Mouse (Mus musculus) intestine, postnatal 0 days (tissue): Measurements from ENCODE around the gene Gm6370. TPM values are rescaled to one million over a fixed set of nuclear protein-coding genes. Genes with fewer than 3 reads are reported as not detected.
"Not testable (repeated sequence)": the region's sequence is repeated elsewhere in the genome, so short reads cannot be mapped to it uniquely, and the experiment has no call there.

Source experiments
- ATAC-seq: fragments of 200-750 bp; cut with Nextera tagmentation; 2 replicates; pipeline ENCODE4 v1.8.0; 2017; ENCODE audit warnings: mild to moderate bottlenecking, moderate TSS enrichment, moderate library complexity
- H3K27ac ChIP-seq: fragments of 300-500 bp; sonication (generic); 2 replicates; pipeline ENCODE4 v1.5.1; 2014; ENCODE audit warnings: mild to moderate bottlenecking, low read depth, low read length, moderate library complexity
- H3K27me3 ChIP-seq: fragments of 300-500 bp; sonication (generic); replicated peaks from 2 replicates; pipeline ENCODE4 v1.6.1; 2014; ENCODE audit warnings: low read length, mixed read lengths; ENCODE audit not compliant: control insufficient read depth, insufficient read depth
- H3K36me3 ChIP-seq: fragments of 300-500 bp; sonication (generic); 2 replicates; pipeline ENCODE4 v1.6.1; 2014; ENCODE audit warnings: mild to moderate bottlenecking, moderate library complexity; ENCODE audit not compliant: control insufficient read depth, insufficient read depth
- H3K4me1 ChIP-seq: fragments of 300-500 bp; sonication (generic); replicated peaks from 2 replicates; pipeline ENCODE4 v1.6.1; 2014; ENCODE audit warnings: antibody characterized with exemption, low read length, mixed read lengths; ENCODE audit not compliant: control insufficient read depth, insufficient read depth
- H3K4me2 ChIP-seq: fragments of 300-500 bp; sonication (generic); replicated peaks from 2 replicates; pipeline ENCODE4 v1.6.1; 2014; ENCODE audit warnings: low read depth, mild to moderate bottlenecking, moderate library complexity
- H3K4me3 ChIP-seq: fragments of 300-500 bp; sonication (generic); 2 replicates; pipeline ENCODE4 v1.5.1; 2014; ENCODE audit warnings: low read depth, low read length
- H3K9ac ChIP-seq: fragments of 300-500 bp; sonication (generic); 2 replicates; pipeline ENCODE4 v1.6.1; 2014; ENCODE audit warnings: mild to moderate bottlenecking, low read depth, low read length
- H3K9me3 ChIP-seq: fragments of 300-500 bp; sonication (generic); 2 replicates; pipeline ENCODE4 v1.6.1; 2016; ENCODE audit warnings: mixed run types; ENCODE audit not compliant: control insufficient read depth
- CTCF ChIP-seq: sonication (generic); IDR thresholded peaks from 2 replicates; pipeline ENCODE4 v1.5.1; 2016; ENCODE audit warnings: low read depth, mild to moderate bottlenecking, control low read depth, antibody characterized with exemption, moderate library complexity
- WGBS: fragments of 180-500 bp; shearing (Covaris S2); extraction: QIAGEN DNeasy Blood & Tissue Kit; methylation state at CpG from one replicate; pipeline ENCODE4 v1.1.7; 2014; 5-methylcytosine and 5-hydroxymethylcytosine counted together
- polyA plus RNA-seq: library from polyadenylated mRNA; unstranded; fragments of >200 nt; fragmentation: Nextera tagmentation; extraction: Ambion mirVana; gene quantifications from 2 replicates; pipeline ENCODE4 v1.2.1, GENCODE M21; 2015

The Gm6370 gene
- not detected in 2 replicates for polyA plus RNA-seq

GRCm38 (mm10) chr5:146491063-146491462, at the start of gene Gm6370:
TSS of gene Gm6370 (plus strand) at chr5:146491363.
- not testable (repeated sequence) for H3K4me2 ChIP-seq, H3K4me3 ChIP-seq, H3K27me3 ChIP-seq, H3K36me3 ChIP-seq, ATAC-seq, H3K27ac ChIP-seq, H3K9ac ChIP-seq, H3K9me3 ChIP-seq, H3K4me1 ChIP-seq
- WGBS, result no CpG with 5 or more reads among the region's 5 CpGs

- H3K9me3 ChIP-seq, result no peaks in the 10 kb centered on the region
- H3K36me3 ChIP-seq, result no peaks in the 10 kb centered on the region
- no peak overlapping the region for H3K27ac ChIP-seq
- no peaks in the 10 kb centered on the region for H3K4me1 ChIP-seq
- 52% methylated on average over 2 of the region's 2 CpGs for WGBS
- no peak overlapping the region for H3K4me2 ChIP-seq
- TF ChIP-seq CTCF, result no peak
- H3K27me3 ChIP-seq, result no peaks in the 10 kb centered on the region
- no peak for ATAC-seq
- no peak overlapping the region for H3K9ac ChIP-seq
- H3K4me3 ChIP-seq, result no peak overlapping the region
Observed at GRCm38 (mm10) chr5:146442767-146443166, 48.4 kb upstream of the Gm6370 start.

- ATAC-seq, result no peak
- TF ChIP-seq CTCF, result no peak
- no peaks in the 10 kb centered on the region for H3K4me1 ChIP-seq
- no peak overlapping the region for H3K27ac ChIP-seq
- H3K4me2 ChIP-seq, result no peak overlapping the region
- WGBS, result 79% methylated on average over 2 of the region's 2 CpGs
- no peaks in the 10 kb centered on the region for H3K36me3 ChIP-seq
- no peak overlapping the region for H3K4me3 ChIP-seq
- H3K9me3 ChIP-seq, result no peaks in the 10 kb centered on the region
- no peak overlapping the region for H3K9ac ChIP-seq
- H3K27me3 ChIP-seq, result no peaks in the 10 kb centered on the region
Observed at GRCm38 (mm10) chr5:146446633-146447032, 44.5 kb upstream of the Gm6370 start.

GRCm38 (mm10) chr5:146451592-146452254, 39.4 kb upstream of the Gm6370 start:
- H3K36me3 ChIP-seq, result no peaks in the 10 kb centered on the region
- H3K9me3 ChIP-seq, result no peaks in the 10 kb centered on the region
- no peak overlapping the region for H3K4me3 ChIP-seq
- no peak for ATAC-seq
- no peak overlapping the region for H3K4me2 ChIP-seq
- no peaks in the 10 kb centered on the region for H3K27me3 ChIP-seq
- H3K4me1 ChIP-seq, result no peaks in the 10 kb centered on the region
- TF ChIP-seq CTCF, result no peak
- no peak overlapping the region for H3K9ac ChIP-seq
- 64% methylated on average over 11 of the region's 11 CpGs for WGBS
- H3K27ac ChIP-seq, result no peak overlapping the region

GRCm38 (mm10) chr5:146453556-146453955, 37.6 kb upstream of the Gm6370 start:
- no peak for ATAC-seq
- Histone ChIP-seq H3K27ac (no peak overlapping the region), H3K9ac (no peak overlapping the region), H3K9me3 (no peaks in the 10 kb centered on the region), H3K36me3 (no peaks in the 10 kb centered on the region), H3K27me3 (no peaks in the 10 kb centered on the region), H3K4me2 (no peak overlapping the region), H3K4me3 (no peak overlapping the region), H3K4me1 (no peaks in the 10 kb centered on the region)
- 89% methylated on average over 6 of the region's 6 CpGs for WGBS
- no peak for TF ChIP-seq CTCF

- no peak for TF ChIP-seq CTCF
- Histone ChIP-seq H3K9me3 (no peaks in the 10 kb centered on the region), H3K27ac (no peak overlapping the region), H3K4me2 (no peak overlapping the region), H3K4me3 (no peak overlapping the region), H3K27me3 (no peaks in the 10 kb centered on the region), H3K9ac (no peak overlapping the region), H3K36me3 (no peaks in the 10 kb centered on the region), H3K4me1 (no peaks in the 10 kb centered on the region)
- ATAC-seq, result no peak
- 88% methylated on average over 8 of the region's 8 CpGs for WGBS
Observed at GRCm38 (mm10) chr5:146461612-146462011, 29.6 kb upstream of the Gm6370 start.

GRCm38 (mm10) chr5:146466663-146467062, 24.5 kb upstream of the Gm6370 start:
- no peaks in the 10 kb centered on the region for H3K36me3 ChIP-seq
- no peak overlapping the region for H3K4me3 ChIP-seq
- H3K27ac ChIP-seq, result no peak overlapping the region
- no peak overlapping the region for H3K4me2 ChIP-seq
- no peak for ATAC-seq
- H3K9ac ChIP-seq, result no peak overlapping the region
- H3K27me3 ChIP-seq, result no peaks in the 10 kb centered on the region
- WGBS, result 92% methylated on average over 19 of the region's 19 CpGs
- TF ChIP-seq CTCF, result no peak
- no peaks in the 10 kb centered on the region for H3K4me1 ChIP-seq
- no peaks in the 10 kb centered on the region for H3K9me3 ChIP-seq
